Mouse (Mus musculus): ENCODE data around the gene Gatad2a. TPM values are rescaled to one million over a fixed set of nuclear protein-coding genes. Genes with fewer than 3 reads are reported as not detected.
A peak's percentile ranks its signal among the peaks of the same experiment; 100 is the strongest.

Gatad2a gene
- total and polyA plus RNA-seq, 2 experiments from 2014 or later = 19.3 to 30.1 TPM

- H3K4me3 ChIP-seq (ENCODE audit: low read depth, low read length) = peak overlapping the region; percentile 28
- H3K4me1 ChIP-seq (ENCODE audit: insufficient read depth, low read length) = peaks cover 9% of the 10 kb centered on the region; the same call in 1 of the 2 replicates
- H3K27me3 ChIP-seq (ENCODE audit: insufficient read depth, low read length) = peaks cover 63% of the 10 kb centered on the region
- ATAC-seq (ENCODE audit: low FRiP score) (no peak), DNase-seq (ENCODE audit: low spot score) (no peak)
- no peak for TF ChIP-seq CTCF (IDR thresholded peaks at IDR 0.05)
- H3K36me3 ChIP-seq (ENCODE audit: insufficient read depth, low read length) = no peaks in the 10 kb centered on the region
- no peaks in the 10 kb centered on the region for H3K9me3 ChIP-seq (ENCODE audit: low read length)
- peak overlapping the region; percentile 50 for H3K4me2 ChIP-seq (ENCODE audit: low read depth, low read length, poor library complexity, severe bottlenecking)
- no peak overlapping the region for H3K9ac ChIP-seq (replicated peaks; ENCODE audit: low read length, poor library complexity, severe bottlenecking)
- 2% methylated on average over 32 of the region's 32 CpGs for WGBS
- no peak overlapping the region for H3K27ac ChIP-seq (ENCODE audit: low read depth, low read length)
Measured at GRCm38 (mm10) chr8:69888902-69889301, 107.3 kb downstream of the Gatad2a start.

- 5% methylated on average over 24 of the region's 24 CpGs for WGBS
- no peak for ATAC-seq (ENCODE audit: low FRiP score)
- H3K4me2 ChIP-seq (ENCODE audit: low read depth, low read length, poor library complexity, severe bottlenecking) = peak overlapping the region; percentile 50
- DNase-seq (ENCODE audit: low spot score) = no peak
- H3K4me3 ChIP-seq (ENCODE audit: low read depth, low read length) = peak overlapping the region; percentile 28
- no peak for TF ChIP-seq CTCF (IDR thresholded peaks at IDR 0.05)
- H3K9me3 ChIP-seq (ENCODE audit: low read length) = no peaks in the 10 kb centered on the region
- peaks cover 9% of the 10 kb centered on the region; the same call in 1 of the 2 replicates for H3K4me1 ChIP-seq (ENCODE audit: insufficient read depth, low read length)
- H3K36me3 ChIP-seq (ENCODE audit: insufficient read depth, low read length) = no peaks in the 10 kb centered on the region
- no peak overlapping the region for H3K27ac ChIP-seq (ENCODE audit: low read depth, low read length)
- H3K9ac ChIP-seq (replicated peaks; ENCODE audit: low read length, poor library complexity, severe bottlenecking) = no peak overlapping the region
- peaks cover 69% of the 10 kb centered on the region for H3K27me3 ChIP-seq (ENCODE audit: insufficient read depth, low read length)
Measured at GRCm38 (mm10) chr8:69888244-69888866, 107.8 kb downstream of the Gatad2a start.

GRCm38 (mm10) chr8:69887289-69888243 is 108.6 kb downstream of the Gatad2a start, which contains the start of gene Cilp2:
Gene Cilp2, minus strand, starts transcription at chr8:69887687.
- Histone ChIP-seq H3K27ac (ENCODE audit: low read depth, low read length) (no peak within 1 kb of the TSS), H3K4me1 (ENCODE audit: insufficient read depth, low read length) (peaks cover 9% of the 10 kb centered on the region; the same call in 1 of the 2 replicates), H3K27me3 (ENCODE audit: insufficient read depth, low read length) (peaks cover 76% of the 10 kb centered on the region), H3K9me3 (ENCODE audit: low read length) (no peaks in the 10 kb centered on the region), H3K4me3 (ENCODE audit: low read depth, low read length) (peak within 1 kb of the TSS; percentile 28), H3K9ac (replicated peaks; ENCODE audit: low read length, poor library complexity, severe bottlenecking) (no peak within 1 kb of the TSS), H3K4me2 (ENCODE audit: low read depth, low read length, poor library complexity, severe bottlenecking) (peak within 1 kb of the TSS; percentile 50), H3K36me3 (ENCODE audit: insufficient read depth, low read length) (no peaks in the 10 kb centered on the region)
- DNase-seq (ENCODE audit: low spot score) (no peak), ATAC-seq (ENCODE audit: low FRiP score) (no peak)
- WGBS = 2% methylated on average over 57 of the region's 60 CpGs
- no peak for TF ChIP-seq CTCF (IDR thresholded peaks at IDR 0.05)

GRCm38 (mm10) chr8:69884141-69884540 is 112.0 kb downstream of the Gatad2a start:
- Histone ChIP-seq H3K4me2 (ENCODE audit: low read depth, low read length, poor library complexity, severe bottlenecking) (no peak overlapping the region), H3K27me3 (ENCODE audit: insufficient read depth, low read length) (peaks cover 97% of the 10 kb centered on the region), H3K4me3 (ENCODE audit: low read depth, low read length) (no peak overlapping the region), H3K9ac (replicated peaks; ENCODE audit: low read length, poor library complexity, severe bottlenecking) (no peak overlapping the region), H3K27ac (ENCODE audit: low read depth, low read length) (no peak overlapping the region), H3K36me3 (ENCODE audit: insufficient read depth, low read length) (no peaks in the 10 kb centered on the region), H3K9me3 (ENCODE audit: low read length) (no peaks in the 10 kb centered on the region), H3K4me1 (ENCODE audit: insufficient read depth, low read length) (peaks cover 11% of the 10 kb centered on the region; the same call in 1 of the 2 replicates)
- DNase-seq (ENCODE audit: low spot score) (no peak), ATAC-seq (ENCODE audit: low FRiP score) (no peak)
- TF ChIP-seq CTCF (IDR thresholded peaks at IDR 0.05) = no peak
- WGBS = 57% methylated on average over 13 of the region's 13 CpGs

GRCm38 (mm10) chr8:69882833-69883600 is 113.2 kb downstream of the Gatad2a start:
- no peak for DNase-seq (ENCODE audit: low spot score)
- Histone ChIP-seq H3K27me3 (ENCODE audit: insufficient read depth, low read length) (peaks cover 86% of the 10 kb centered on the region), H3K9ac (replicated peaks; ENCODE audit: low read length, poor library complexity, severe bottlenecking) (no peak overlapping the region)

More at GRCm38 (mm10) chr8:69882833-69883600, 113.2 kb downstream of the Gatad2a start:
- H3K4me2 ChIP-seq (ENCODE audit: low read depth, low read length, poor library complexity, severe bottlenecking) = peak overlapping the region; percentile 49; the same call in 1 of the 2 replicates
- no peaks in the 10 kb centered on the region for H3K9me3 ChIP-seq (ENCODE audit: low read length)
- no peak overlapping the region for H3K27ac ChIP-seq (ENCODE audit: low read depth, low read length)
- no peaks in the 10 kb centered on the region for H3K36me3 ChIP-seq (ENCODE audit: insufficient read depth, low read length)
- whole genome bisulfite sequencing = 17% methylated on average over 47 of the region's 52 CpGs
- TF ChIP-seq CTCF (IDR thresholded peaks at IDR 0.05) = no peak
- no peak for ATAC-seq (ENCODE audit: low FRiP score)
- H3K4me3 ChIP-seq (ENCODE audit: low read depth, low read length) = peak overlapping the region; percentile 38
- H3K4me1 ChIP-seq (ENCODE audit: insufficient read depth, low read length) = peaks cover 11% of the 10 kb centered on the region; the same call in 1 of the 2 replicates

All from midbrain, postnatal 0 days (tissue).